Mouse (Mus musculus): ENCODE data around the gene Prpf39. TPM values are rescaled to one million over a fixed set of nuclear protein-coding genes. Genes with fewer than 3 reads are reported as not detected.

Gene Prpf39
- polyA plus RNA-seq, 1 experiment: 3.8 TPM

GRCm38 (mm10) chr12:65111503-65111902, 75.4 kb downstream of the Prpf39 start:
- TF ChIP-seq TCF3 (IDR thresholded peaks at IDR 0.05; ENCODE audit: insufficient read length, low read depth) (no peak), USF1 (IDR thresholded peaks at IDR 0.05; ENCODE audit: low read depth) (no peak), POLR2A (IDR thresholded peaks at IDR 0.05; ENCODE audit: insufficient read length, low read depth) (no peak), TCF12 (IDR thresholded peaks at IDR 0.05; ENCODE audit: insufficient read depth, poor library complexity, severe bottlenecking) (no peak), POLR2AphosphoS2 (IDR thresholded peaks at IDR 0.05; ENCODE audit: insufficient read length, low read depth) (no peak), MYOD1 (IDR thresholded peaks at IDR 0.05; ENCODE audit: control insufficient read depth in 1 of 3, insufficient read length in 2 of 3, low read depth in 2 of 3) (no peak), CEBPB (IDR thresholded peaks at IDR 0.05; ENCODE audit: insufficient read depth, poor library complexity, severe bottlenecking) (no peak)
- Histone ChIP-seq H3ac (ENCODE audit: control insufficient read depth, insufficient read length) (no peak overlapping the region), H3K27me3 (ENCODE audit: control insufficient read depth, insufficient read depth, insufficient read length) (no peaks in the 10 kb centered on the region), H3K4me2 (ENCODE audit: low read depth) (no peak overlapping the region), H3K4me3 (no peak overlapping the region), H3K79me2 (ENCODE audit: control insufficient read depth, insufficient read depth) (no peaks in the 10 kb centered on the region), H3K36me3 (ENCODE audit: control insufficient read depth, insufficient read depth) (peaks cover 4% of the 10 kb centered on the region)

GRCm38 (mm10) chr12:65112811-65113210, 76.7 kb downstream of the Prpf39 start:
- H3K36me3 ChIP-seq (ENCODE audit: control insufficient read depth, insufficient read depth): peaks cover 13% of the 10 kb centered on the region
- no peak overlapping the region for H3K4me3 ChIP-seq
- H3K4me2 ChIP-seq (ENCODE audit: low read depth): no peak overlapping the region
- H3K79me2 ChIP-seq (ENCODE audit: control insufficient read depth, insufficient read depth): no peaks in the 10 kb centered on the region
- no peaks in the 10 kb centered on the region for H3K27me3 ChIP-seq (ENCODE audit: control insufficient read depth, insufficient read depth, insufficient read length)
- TF ChIP-seq E2F4 (IDR thresholded peaks at IDR 0.05; ENCODE audit: insufficient read depth) (no peak), POLR2AphosphoS2 (IDR thresholded peaks at IDR 0.05; ENCODE audit: insufficient read length, low read depth) (no peak), MYOG (IDR thresholded peaks at IDR 0.05; ENCODE audit: control insufficient read depth in 1 of 3, insufficient read depth in 1 of 3, insufficient read length in 2 of 3, low read depth in 2 of 3) (no peak), TCF3 (IDR thresholded peaks at IDR 0.05; ENCODE audit: insufficient read length, low read depth) (no peak)
- H3ac ChIP-seq (ENCODE audit: control insufficient read depth, insufficient read length): no peak overlapping the region

Other genes starting within 250 kb of the Prpf39 start
- 1.8 TPM for gene Gm527, start 118.4 kb upstream of the Prpf39 start, polyA plus RNA-seq (2012; fragmentation: generic; extraction: Trizol)
- gene Klhl28, start 70.8 kb upstream of the Prpf39 start, polyA plus RNA-seq (2012; fragmentation: generic; extraction: Trizol): 1.9 TPM
- gene Togaram1, start 70.5 kb upstream of the Prpf39 start, polyA plus RNA-seq (2012; fragmentation: generic; extraction: Trizol): 3.5 TPM
- 77.9 TPM for gene Fkbp3, start 37.7 kb downstream of the Prpf39 start, polyA plus RNA-seq (2012; fragmentation: generic; extraction: Trizol)
- gene Fancm, start 39.3 kb downstream of the Prpf39 start, polyA plus RNA-seq (2012; fragmentation: generic; extraction: Trizol): 1.2 TPM
- gene Mis18bp1, start 136.3 kb downstream of the Prpf39 start, polyA plus RNA-seq (2012; fragmentation: generic; extraction: Trizol): 1.9 TPM
- not detected for gene Wdr20rt, start 189.2 kb downstream of the Prpf39 start, polyA plus RNA-seq (2012; fragmentation: generic; extraction: Trizol)